Mouse (Mus musculus) thymus, adult 2 months (tissue): ENCODE measurements around the gene Galnt17.

Experiments
- CTCF ChIP-seq: fragments of 200-500 bp; IDR thresholded peaks from 2 replicates; pipeline ENCODE4 v1.5.1; 2012; ENCODE audit warnings: mild to moderate bottlenecking, control low read depth, low read length, moderate library complexity, borderline replicate concordance; ENCODE audit not compliant: control insufficient read depth, poor library complexity, insufficient read depth; ENCODE audit errors: extremely low read depth
- POLR2A ChIP-seq: fragments of 200-500 bp; IDR thresholded peaks from 2 replicates; pipeline ENCODE4 v1.6.1; 2012; ENCODE audit warnings: mild to moderate bottlenecking, low read length, control low read depth, moderate library complexity; ENCODE audit not compliant: control insufficient read depth, poor library complexity, insufficient read depth; ENCODE audit errors: extremely low read depth

- TF ChIP-seq POLR2A (no peak), CTCF (no peak)
Observed at GRCm38 (mm10) chr5:131083072-131083657, 225.1 kb downstream of the Galnt17 start.
